Mouse (Mus musculus): ENCODE results near the gene H2-T24.

- TF ChIP-seq CTCF (IDR thresholded peaks at IDR 0.05; ENCODE audit: low read depth, low read length) (no peak), POLR2A (IDR thresholded peaks at IDR 0.05; ENCODE audit: borderline replicate concordance, low read depth, low read length) (no peak)
Measured at GRCm38 (mm10) chr17:35998545-35999305, 21.6 kb downstream of the H2-T24 start.
